Mouse (Mus musculus) cerebellum, adult 2 months (tissue): ENCODE results near the gene Smg6.

ENCODE experiments used
- CTCF ChIP-seq: fragments of 200-500 bp; IDR thresholded peaks from 2 replicates; pipeline ENCODE4 v1.5.1; 2011; ENCODE audit warnings: low read depth, mild to moderate bottlenecking, control low read depth, low read length, moderate library complexity, borderline replicate concordance; ENCODE audit not compliant: insufficient read depth
- POLR2A ChIP-seq: fragments of 200-500 bp; IDR thresholded peaks from 2 replicates; pipeline ENCODE4 v1.6.1; 2011; ENCODE audit warnings: low read length, control low read depth, borderline replicate concordance; ENCODE audit not compliant: insufficient read depth

- TF ChIP-seq POLR2A (no peak), CTCF (no peak)
Measured at GRCm38 (mm10) chr11:75008270-75008669, 82.6 kb downstream of the Smg6 start.
